Comparison of ENCODE assay signal across 30 mouse cellular contexts in genomic region chr9:15149246-15149926, GRCm38 (mm10). TPM values are rescaled to one million over a fixed set of nuclear protein-coding genes. Genes with fewer than 3 reads are reported as not detected.
DNase-seq lines count a peak whose midpoint lies in the region; ATAC-seq lines count a peak whose summit lies in the region.
"Had no signal": no experiment of that assay in that cellular context is flagged by ENCODE, and none has a peak within 500 bp of the region (broad histone marks: within the 10 kb centered on the region; RNA-seq: fewer than 3 reads in every experiment).

No protein-coding gene starts in this region.

- no peak for ATAC-seq in heart, embryonic 11.5 days (replicated peaks; ENCODE audit: insufficient number of reproducible peaks, low FRiP score, low TSS enrichment)
- ATAC-seq in limb, embryonic 13.5 days (ENCODE audit: low FRiP score, low read depth) = peak; percentile 51; the same call in 1 of the 2 replicates
- ATAC-seq: forebrain, embryonic 14.5 days; forebrain, postnatal 0 days; intestine, embryonic 16.5 days; Patski had no signal

- H3K4me1 ChIP-seq in heart, embryonic 11.5 days (ENCODE audit: control insufficient read depth, insufficient read depth, low read length) = no peaks in the 10 kb centered on the region
- H3K4me1 ChIP-seq in limb, embryonic 13.5 days = no peaks in the 10 kb centered on the region
- H3K4me1 ChIP-seq in limb, embryonic 10.5 days = no peaks in the 10 kb centered on the region
- H3K4me1 ChIP-seq: embryonic facial prominence, embryonic 12.5 days; embryonic facial prominence, embryonic 15.5 days; heart, embryonic 15.5 days; hindbrain, embryonic 10.5 days; hindbrain, embryonic 13.5 days had no signal

- no peak overlapping the region for H3K4me3 ChIP-seq in heart, embryonic 11.5 days (ENCODE audit: low read depth, low read length)
- H3K4me3 ChIP-seq in limb, embryonic 13.5 days = no peak overlapping the region
- no peak overlapping the region for H3K4me3 ChIP-seq in limb, embryonic 10.5 days
- H3K4me3 ChIP-seq: embryonic facial prominence, embryonic 12.5 days; embryonic facial prominence, embryonic 15.5 days; heart, embryonic 12.5 days; heart, embryonic 15.5 days; hindbrain, embryonic 10.5 days; hindbrain, embryonic 13.5 days had no signal

- no peak overlapping the region for H3K4me2 ChIP-seq in heart, embryonic 11.5 days
- no peak overlapping the region for H3K4me2 ChIP-seq in limb, embryonic 13.5 days (replicated peaks)
- H3K4me2 ChIP-seq: embryonic facial prominence, embryonic 12.5 days; embryonic facial prominence, embryonic 15.5 days; heart, embryonic 12.5 days; heart, embryonic 15.5 days; hindbrain, embryonic 13.5 days had no signal

- 69% methylated on average over 6 of the region's 6 CpGs for WGBS in heart, embryonic 11.5 days (ENCODE audit: insufficient replicate concordance)
- 65% methylated on average over 6 of the region's 6 CpGs for WGBS in limb, embryonic 13.5 days
- WGBS in limb, embryonic 10.5 days = 76% methylated on average over 6 of the region's 6 CpGs

- DNase-seq in heart, adult 11 months = peak; percentile 53
- DNase-seq in limb, embryonic 10.5 days (ENCODE audit: low spot score) = no peak
- peak; percentile 26 for DNase-seq in brain, adult 2 months (ENCODE audit: low read depth, low spot score)
- no peak for DNase-seq in ovary, postnatal 14 days (ENCODE audit: low spot score)
- DNase-seq: adrenal gland, postnatal 10 days; adrenal gland, postnatal 36 days; B cell, adult 2 months; cerebellum, adult 11 months; cerebellum, adult 2 months; cerebellum, adult 9-11 months; cerebellum, postnatal 25 days; forebrain, postnatal 0 days; gastrocnemius, postnatal 10 days; gastrocnemius, postnatal 36 days; heart, postnatal 10 days; heart, postnatal 36 days had no signal

- H3K36me3 ChIP-seq in heart, embryonic 11.5 days (ENCODE audit: control insufficient read depth, insufficient read depth, low read length) = no peaks in the 10 kb centered on the region
- no peaks in the 10 kb centered on the region for H3K36me3 ChIP-seq in limb, embryonic 13.5 days
- no peaks in the 10 kb centered on the region for H3K36me3 ChIP-seq in limb, embryonic 10.5 days
- H3K36me3 ChIP-seq: embryonic facial prominence, embryonic 12.5 days; embryonic facial prominence, embryonic 15.5 days; G1E; heart, embryonic 12.5 days; heart, embryonic 15.5 days; hindbrain, embryonic 10.5 days; hindbrain, embryonic 13.5 days had no signal

- no peak overlapping the region for H3K9ac ChIP-seq in heart, embryonic 11.5 days (ENCODE audit: low read depth, low read length)
- no peak overlapping the region for H3K9ac ChIP-seq in limb, embryonic 13.5 days
- H3K9ac ChIP-seq: embryonic facial prominence, embryonic 12.5 days; embryonic facial prominence, embryonic 15.5 days; forebrain, postnatal 0 days; heart, embryonic 12.5 days; heart, embryonic 15.5 days; hindbrain, embryonic 13.5 days had no signal

- no peaks in the 10 kb centered on the region for H3K9me3 ChIP-seq in heart, embryonic 11.5 days (replicated peaks; ENCODE audit: control insufficient read depth, low read length)
- no peaks in the 10 kb centered on the region for H3K9me3 ChIP-seq in limb, embryonic 13.5 days
- H3K9me3 ChIP-seq in limb, embryonic 10.5 days (replicated peaks) = no peaks in the 10 kb centered on the region
- H3K9me3 ChIP-seq: embryonic facial prominence, embryonic 12.5 days; embryonic facial prominence, embryonic 15.5 days; G1E; heart, embryonic 12.5 days; heart, embryonic 15.5 days; hindbrain, embryonic 10.5 days; hindbrain, embryonic 13.5 days had no signal

- no peak overlapping the region for H3K27ac ChIP-seq in heart, embryonic 11.5 days (ENCODE audit: low read depth, low read length)
- H3K27ac ChIP-seq in limb, embryonic 13.5 days = no peak overlapping the region
- no peak overlapping the region for H3K27ac ChIP-seq in limb, embryonic 10.5 days
- H3K27ac ChIP-seq: embryonic facial prominence, embryonic 12.5 days; embryonic facial prominence, embryonic 15.5 days; heart, embryonic 15.5 days; hindbrain, embryonic 10.5 days; hindbrain, embryonic 13.5 days had no signal

- H3K27me3 ChIP-seq in heart, embryonic 11.5 days (ENCODE audit: control insufficient read depth, insufficient read depth, low read length) = no peaks in the 10 kb centered on the region
- no peaks in the 10 kb centered on the region for H3K27me3 ChIP-seq in limb, embryonic 13.5 days
- no peaks in the 10 kb centered on the region for H3K27me3 ChIP-seq in limb, embryonic 10.5 days (ENCODE audit: low read depth, poor library complexity, severe bottlenecking)
- H3K27me3 ChIP-seq: CH12.LX; embryonic facial prominence, embryonic 12.5 days; embryonic facial prominence, embryonic 15.5 days; heart, embryonic 12.5 days; heart, embryonic 15.5 days; hindbrain, embryonic 13.5 days had no signal

RNA-seq across cellular contexts. Expression of gene Hephl1, which starts 37.5 kb away (rescaled TPM):
- polyA plus RNA-seq in heart, embryonic 11.5 days (2014; fragmentation: Nextera tagmentation; extraction: Ambion mirVana) = not detected in 2 replicates
- polyA plus RNA-seq in limb, embryonic 13.5 days (2015; fragmentation: Nextera tagmentation; extraction: Ambion mirVana) = not detected in 2 replicates
- not detected in 2 replicates for polyA plus RNA-seq in limb, embryonic 10.5 days (2016; fragmentation: Nextera tagmentation; extraction: Ambion mirVana)
- polyA plus RNA-seq: cerebellum, adult 2 months; embryonic facial prominence, embryonic 12.5 days; forebrain, embryonic 11.5 days; forebrain, embryonic 14.5 days; forebrain, postnatal 0 days; G1E; heart, embryonic 12.5 days; hindbrain, embryonic 10.5 days; hindbrain, embryonic 13.5 days; intestine, embryonic 16.5 days; Patski had no signal

Comparison
In these comparisons a context has a peak if more than half of its experiments do, and no peak if none do; other contexts are left out.
1. DNase-seq: peak in heart, adult 11 months (single experiment) and brain, adult 2 months (single experiment); none in limb, embryonic 10.5 days (single experiment) and ovary, postnatal 14 days (single experiment).